Mouse (Mus musculus): Measurements from ENCODE around the gene Dapk2.
A peak's percentile ranks its signal among the peaks of the same experiment; 100 is the strongest.

Dapk2 gene

DNA sequence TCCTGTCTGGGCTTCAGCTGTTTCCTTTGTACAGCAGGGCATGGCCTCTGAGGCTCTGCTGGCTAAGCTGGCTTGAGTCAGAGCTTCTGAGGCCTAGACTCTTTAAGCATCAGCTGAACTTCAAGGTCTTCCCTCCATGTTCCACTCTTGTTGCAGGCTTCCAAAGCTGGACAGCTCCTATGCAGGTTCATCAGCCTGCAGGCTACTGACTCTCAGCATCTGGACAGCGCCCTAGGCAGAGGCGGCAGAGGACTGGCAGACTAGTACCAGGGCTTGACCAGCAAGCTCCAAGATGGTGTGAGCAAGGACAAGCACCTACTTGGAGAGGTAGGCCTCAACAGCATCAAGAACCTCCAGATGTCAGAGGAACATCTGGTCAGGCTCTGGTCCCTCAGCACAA lies 149.3 kb downstream of the Dapk2 start:
- no peak for ATAC-seq (ENCODE audit: low TSS enrichment)

DNA sequence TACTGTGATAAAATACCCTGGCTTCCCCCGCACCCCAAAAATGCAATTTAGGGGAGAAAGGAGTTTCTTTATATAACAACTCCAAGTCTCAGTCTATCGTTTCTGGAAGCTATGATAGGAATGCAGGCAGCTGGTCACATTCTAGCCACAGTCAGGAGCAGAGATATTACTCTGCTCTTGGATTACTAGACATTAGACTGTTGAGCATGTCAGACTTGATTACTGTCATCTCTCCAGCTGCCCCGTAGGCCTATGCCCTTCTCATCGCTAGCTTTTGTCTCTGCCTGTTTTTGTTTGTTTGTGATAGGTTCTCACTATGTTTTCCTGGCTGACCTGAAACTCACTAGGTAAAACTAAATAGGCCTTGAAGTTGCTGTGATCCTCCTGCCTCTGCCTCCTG lies 150.7 kb downstream of the Dapk2 start:
- ATAC-seq (ENCODE audit: low TSS enrichment) = no peak

DNA sequence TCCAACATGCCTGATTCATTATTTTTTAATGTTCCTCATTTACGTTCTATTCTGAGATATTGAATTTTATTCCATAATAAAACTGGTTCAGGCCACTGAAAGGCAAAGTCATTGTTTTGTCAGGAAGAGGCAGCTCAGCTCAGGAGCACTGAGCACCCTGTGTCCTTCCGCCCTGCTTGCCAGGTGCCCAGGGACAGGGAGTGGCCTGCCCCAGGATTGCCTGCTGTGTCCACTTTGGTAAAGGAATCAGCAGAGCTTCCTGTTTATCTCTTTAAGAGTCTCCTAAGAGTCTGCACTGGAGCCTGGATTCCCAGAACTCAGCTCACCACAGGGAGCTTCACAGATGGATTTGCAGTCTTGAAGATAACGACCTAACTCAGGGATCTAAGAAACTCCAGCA lies 153.4 kb downstream of the Dapk2 start:
- no peak for ATAC-seq (ENCODE audit: low TSS enrichment)

DNA sequence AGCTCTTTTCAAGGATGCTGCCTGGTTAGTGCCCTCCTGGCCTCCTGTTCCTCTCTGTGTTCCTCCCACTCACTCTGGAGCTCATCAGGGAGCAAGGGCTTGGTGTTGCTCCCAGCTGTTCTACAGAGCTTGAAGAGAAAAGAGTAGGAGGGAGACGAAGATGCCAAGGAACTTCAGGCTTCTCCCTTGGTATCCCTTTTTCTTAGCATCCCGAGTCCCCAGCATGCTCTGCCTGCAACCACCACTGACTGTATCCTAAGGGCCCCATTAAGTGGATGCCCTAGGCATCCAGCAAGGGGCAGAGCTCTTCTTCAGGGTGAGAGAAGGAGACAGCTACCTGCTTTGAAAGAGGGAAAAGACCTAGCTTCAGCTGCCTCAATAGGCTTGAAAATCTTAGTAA lies 158.6 kb downstream of the Dapk2 start:
- peak; percentile 62 for ATAC-seq (ENCODE audit: low TSS enrichment)

Data from frontal cortex, adult (tissue).